Mouse (Mus musculus): ENCODE results near the gene Tead3.
A peak's percentile ranks its signal among the peaks of the same experiment; 100 is the strongest.

The Tead3 gene

DNA sequence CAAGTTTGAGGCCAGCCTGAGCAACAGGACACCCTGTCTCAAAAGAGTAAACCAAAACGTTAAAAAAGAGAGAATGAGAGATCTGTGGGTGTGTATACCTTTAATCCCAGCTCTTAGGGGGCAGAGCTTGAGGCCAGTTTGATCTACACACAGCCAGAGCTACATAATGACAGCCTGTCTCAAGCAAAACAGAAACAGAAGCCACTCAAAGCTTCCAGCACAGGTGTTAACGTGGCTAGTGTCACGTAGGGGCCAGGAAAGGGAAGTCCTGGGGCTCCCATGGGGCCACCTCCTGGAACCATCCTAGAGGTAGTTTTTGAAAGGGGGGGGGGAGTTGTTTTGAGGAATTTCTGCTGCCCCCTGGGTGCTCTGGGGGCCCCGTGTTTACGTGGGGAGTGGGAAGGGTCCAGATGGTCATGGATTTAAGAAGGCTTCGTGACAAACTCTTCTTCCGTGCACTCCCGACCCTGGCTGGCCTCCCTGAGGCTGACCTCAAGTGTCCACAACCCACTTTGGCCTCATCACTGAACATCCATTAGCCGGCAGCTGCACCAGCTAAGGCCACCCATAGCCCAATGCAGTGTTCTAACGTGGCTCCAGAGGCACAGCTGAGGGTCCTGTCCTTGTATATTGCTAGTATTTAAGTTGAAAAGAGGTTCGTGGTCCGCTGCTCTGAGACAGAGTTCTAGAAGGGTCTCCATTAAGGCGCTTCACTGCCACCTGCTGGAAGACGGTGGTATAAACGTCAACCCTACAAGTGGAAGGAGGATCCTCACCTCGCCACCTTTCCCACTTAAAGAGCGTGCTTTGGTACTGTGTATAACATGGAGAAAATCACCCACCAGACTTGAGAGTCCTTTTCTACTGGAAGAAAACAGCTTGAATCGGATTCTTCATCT is 42.1 kb downstream of the Tead3 start:
- DNase-seq (ENCODE audit: low spot score): peak; percentile 84

DNA sequence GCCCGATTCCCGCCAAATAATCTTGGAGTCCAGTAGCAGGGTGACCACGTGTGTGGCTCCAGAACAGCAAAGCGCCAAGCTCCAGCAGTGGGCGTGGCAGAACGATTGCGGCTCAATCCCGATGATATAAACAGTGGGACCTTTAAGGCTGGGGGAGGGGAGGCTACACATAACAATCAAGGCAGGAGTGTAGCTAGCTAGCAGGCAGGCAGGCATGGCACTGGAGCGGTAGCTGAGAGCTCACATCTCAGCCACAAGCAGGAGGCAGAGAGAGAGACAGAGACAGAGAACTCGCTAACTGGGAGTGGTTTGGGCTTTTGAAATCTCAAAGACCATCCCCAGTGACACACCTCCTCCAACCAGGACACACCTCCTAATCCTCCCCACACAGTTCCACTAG is 45.4 kb downstream of the Tead3 start:
- DNase-seq (ENCODE audit: low spot score): no peak

DNA sequence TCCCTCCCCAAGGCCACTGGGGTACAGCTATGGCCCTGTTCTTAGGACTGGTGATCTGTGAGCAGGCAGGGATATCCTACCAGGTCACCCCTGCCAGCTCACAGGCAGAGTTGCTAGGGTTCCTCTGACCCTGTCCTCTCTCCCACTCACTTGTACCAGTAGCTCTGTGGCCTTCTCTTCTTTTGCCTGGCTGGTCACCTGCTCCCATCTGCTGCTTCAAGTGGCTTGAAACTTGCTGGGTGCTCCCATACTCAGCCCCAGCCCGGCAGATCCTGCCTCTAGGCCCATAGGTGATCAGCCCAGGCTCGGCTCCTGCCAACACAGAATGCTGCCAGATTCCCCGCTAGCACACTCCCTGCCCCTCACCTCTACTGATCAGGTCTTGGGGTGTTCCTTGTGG is 49.8 kb downstream of the Tead3 start:
- DNase-seq (ENCODE audit: low spot score): no peak

DNA sequence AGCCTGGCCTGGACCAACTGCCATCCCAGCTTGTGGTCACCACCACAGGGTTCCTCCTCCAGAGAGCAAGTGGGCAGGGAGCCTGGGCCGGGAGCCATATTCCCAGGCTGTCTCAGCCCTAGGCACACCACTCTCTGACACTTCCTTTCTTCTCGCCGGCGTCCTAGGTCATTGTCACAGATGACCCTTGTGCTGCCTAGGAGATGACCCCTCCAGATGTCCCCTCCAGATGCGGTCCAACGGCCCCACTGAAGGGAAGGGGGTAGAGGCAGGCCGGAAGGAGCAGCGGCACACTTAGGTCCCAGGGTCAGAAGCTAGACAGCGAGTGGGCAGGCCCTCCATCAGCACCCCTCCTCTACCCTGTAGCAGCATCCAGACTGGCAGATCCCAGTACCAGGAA is 50.3 kb downstream of the Tead3 start:
- DNase-seq (ENCODE audit: low spot score): no peak

DNA sequence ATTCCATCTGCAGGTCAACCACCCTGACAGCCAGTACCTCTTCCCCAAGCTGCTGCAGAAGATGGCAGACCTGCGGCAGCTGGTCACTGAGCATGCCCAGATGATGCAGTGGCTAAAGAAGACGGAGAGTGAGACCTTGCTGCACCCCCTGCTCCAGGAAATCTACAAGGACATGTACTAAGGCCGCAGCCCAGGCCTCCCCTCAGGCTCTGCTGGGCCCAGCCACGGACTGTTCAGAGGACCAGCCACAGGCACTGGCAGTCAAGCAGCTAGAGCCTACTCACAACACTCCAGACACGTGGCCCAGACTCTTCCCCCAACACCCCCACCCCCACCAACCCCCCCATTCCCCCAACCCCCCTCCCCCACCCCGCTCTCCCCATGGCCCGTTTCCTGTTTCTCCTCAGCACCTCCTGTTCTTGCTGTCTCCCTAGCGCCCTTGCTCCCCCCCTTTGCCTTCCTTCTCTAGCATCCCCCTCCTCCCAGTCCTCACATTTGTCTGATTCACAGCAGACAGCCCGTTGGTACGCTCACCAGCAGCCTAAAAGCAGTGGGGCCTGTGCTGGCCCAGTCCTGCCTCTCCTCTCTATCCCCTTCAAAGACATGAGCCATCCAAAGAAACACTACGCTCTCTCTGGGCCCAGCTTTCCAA is 50.8 kb downstream of the Tead3 start:
- no peak for DNase-seq (ENCODE audit: low spot score)

DNA sequence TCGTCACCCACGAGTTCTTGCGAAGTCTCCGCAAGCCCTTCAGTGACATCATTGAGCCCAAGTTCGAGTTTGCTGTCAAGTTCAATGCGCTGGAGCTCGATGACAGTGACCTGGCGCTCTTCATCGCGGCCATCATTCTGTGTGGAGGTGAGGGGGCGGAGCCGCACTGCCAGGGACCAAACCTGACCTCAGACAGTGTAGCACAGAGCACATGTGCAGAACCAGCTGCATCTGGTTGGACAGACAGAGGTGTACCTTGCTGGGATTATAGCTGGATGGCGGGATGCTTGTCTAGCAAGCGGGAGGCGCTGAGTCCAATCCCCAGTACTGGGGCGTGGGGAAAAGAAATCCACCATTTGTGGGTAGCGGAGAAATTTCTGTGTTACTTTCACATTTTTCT is 51.7 kb downstream of the Tead3 start:
- DNase-seq (ENCODE audit: low spot score): no peak

DNA sequence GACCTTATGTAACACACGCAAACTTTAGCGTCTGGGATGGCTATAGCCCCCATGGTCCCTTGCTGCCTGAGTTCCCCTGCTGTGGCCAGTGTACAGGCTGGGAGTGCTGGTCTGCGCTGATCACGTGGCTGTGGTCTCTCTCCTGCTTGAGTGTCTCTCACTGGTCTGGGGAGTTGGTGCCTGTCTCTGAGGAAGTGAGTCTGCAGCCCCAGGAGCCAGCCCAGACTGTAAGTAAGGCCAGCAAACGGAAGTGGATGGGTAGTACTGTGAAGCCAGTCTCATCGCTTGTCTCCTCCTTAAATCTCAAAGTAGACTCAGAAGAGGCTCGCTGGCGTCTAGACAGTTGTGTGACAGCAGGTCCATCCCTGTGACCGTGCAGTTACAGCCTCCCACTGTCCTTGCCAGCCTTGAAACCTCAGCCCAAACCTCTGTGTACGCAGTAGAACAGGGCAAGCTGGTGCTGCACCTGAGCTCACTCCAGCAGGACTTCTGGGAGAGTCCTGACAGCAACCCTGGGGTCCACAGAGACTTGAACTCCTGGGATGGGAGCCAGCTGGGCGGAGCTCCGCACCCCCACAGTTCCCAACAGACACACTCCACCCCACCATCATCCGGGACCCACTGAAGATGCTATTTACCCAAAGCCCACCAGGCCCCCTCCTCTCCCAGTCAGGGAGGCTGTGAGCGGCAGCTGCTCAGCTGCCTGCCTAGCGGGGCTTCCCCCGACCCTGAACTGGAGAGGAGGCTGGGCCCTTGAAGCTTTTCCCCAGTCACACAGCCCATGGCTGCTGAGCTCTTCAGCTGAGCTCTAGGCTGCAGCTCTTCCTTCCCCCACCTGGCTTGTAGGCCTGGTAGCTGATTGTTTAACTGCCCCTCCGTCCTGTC is 55.9 kb downstream of the Tead3 start:
- no peak for DNase-seq (ENCODE audit: low spot score)

DNA sequence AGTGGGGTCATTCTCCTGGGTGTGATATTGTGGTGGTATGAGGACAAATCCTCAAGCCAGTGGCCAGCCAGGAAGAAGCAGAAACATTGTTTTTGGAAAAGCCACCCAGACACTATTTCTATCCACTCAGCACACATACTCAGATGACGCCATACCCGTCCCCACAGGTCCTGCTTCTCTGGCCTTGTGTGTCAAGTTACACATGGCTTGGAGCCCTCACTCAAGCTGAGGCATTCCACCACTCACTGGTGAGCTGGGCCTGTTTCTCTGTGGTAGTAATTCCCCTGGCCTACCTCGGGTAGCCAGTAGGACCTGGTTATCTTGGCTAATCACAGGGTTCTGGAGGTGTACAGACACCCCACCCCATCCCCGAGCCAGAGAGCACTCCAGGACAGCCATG is 56.9 kb downstream of the Tead3 start:
- no peak for DNase-seq (ENCODE audit: low spot score)

DNA sequence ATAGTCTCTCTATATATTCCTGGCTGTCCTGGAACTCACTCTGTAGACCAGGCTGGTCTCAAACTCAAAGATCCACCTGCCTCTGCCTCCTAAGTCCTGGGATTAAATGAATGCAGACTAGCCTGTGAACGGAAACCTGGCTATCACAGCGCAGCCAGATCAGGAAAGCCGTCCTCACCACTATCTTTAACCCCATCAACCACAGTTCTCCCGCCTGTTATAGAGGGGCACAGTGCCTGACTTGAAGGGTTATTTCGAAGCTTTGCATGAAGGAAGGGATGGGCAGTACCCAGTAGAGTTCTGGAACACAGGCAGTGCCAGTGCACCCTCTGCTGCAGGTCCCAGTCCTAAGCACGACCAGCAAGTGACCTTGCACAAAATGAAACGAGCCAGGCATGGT is 59.3 kb downstream of the Tead3 start:
- DNase-seq (ENCODE audit: low spot score): no peak

DNA sequence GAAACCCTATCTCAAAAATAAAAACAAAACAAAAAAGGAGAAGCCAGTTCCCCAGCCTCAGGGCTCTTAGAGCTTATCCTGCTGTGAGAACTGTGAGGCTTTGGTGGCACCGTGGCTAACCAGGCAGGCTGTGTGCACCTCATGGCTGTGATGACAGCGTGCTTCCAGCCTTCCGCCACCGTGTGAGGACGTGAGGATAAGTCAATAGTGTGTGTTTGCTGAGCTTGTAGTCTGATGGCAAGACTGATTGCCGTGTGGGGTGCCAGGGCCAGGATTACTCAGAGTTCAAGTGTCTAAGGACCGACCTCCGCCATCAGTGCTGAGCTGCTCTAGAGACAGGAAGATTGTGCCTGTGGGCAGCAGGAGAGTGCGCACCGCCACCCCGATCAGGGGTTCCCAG is 59.9 kb downstream of the Tead3 start:
- no peak for DNase-seq (ENCODE audit: low spot score)

DNA sequence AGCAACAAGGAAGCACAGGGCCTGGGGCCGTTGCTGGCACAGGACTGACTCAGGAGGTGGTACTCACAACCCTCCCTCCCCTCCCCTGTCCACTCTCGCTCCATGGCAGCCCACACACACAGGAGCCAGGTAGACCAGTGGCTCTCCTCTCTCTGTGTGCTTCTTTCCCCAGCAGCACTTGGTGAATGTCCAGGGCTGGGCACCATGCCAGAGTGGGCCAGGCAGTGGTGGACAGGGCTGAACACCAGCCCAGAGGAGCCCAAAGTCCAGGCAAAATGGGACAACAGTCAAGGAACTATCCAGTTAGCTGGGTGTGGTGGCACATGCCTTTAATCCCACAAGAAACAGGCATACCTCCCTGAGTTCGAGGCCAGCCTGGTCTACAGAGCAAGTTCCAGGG is 60.4 kb downstream of the Tead3 start:
- no peak for DNase-seq (ENCODE audit: low spot score)

DNA sequence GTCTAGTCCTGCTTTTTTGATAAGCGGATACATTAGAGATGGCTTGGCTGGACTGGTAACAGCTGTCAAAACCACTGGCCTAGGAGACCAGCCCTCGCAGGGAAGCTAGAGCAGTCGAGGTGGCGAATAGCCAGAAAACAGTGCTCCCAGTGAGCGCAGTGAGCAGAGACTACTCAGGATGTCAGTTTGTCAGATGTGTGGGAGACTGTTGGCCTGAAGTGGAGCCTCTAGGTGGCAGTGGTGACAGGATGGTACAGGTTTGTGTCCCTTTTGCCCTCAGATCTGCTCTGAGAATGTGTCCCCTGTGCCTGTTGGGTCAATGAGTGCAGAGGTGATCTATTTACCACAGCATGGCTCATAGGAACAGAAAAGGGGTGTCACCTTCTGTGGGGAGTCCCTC is 62.6 kb downstream of the Tead3 start:
- no peak for DNase-seq (ENCODE audit: low spot score)

DNA sequence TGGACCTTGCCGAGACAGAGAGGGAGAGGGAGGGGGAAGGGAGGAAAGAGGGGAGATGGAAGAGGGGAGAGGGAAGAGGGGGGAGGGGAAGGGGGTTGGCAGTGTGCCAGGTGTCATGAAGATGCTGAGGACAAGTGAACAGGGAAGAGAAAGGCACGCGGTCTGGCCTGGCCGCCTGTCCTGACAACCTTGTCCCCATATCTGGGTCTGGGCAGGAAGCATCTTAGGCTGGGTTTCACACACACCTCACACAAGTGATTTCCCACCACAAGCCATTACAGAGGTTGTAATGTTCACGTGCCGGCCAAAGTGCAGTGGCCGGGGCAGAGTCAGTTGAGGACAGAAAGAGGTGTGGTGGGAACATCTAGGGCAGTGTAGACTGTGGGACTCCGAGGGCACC is 63.0 kb downstream of the Tead3 start:
- DNase-seq (ENCODE audit: low spot score): no peak

DNA sequence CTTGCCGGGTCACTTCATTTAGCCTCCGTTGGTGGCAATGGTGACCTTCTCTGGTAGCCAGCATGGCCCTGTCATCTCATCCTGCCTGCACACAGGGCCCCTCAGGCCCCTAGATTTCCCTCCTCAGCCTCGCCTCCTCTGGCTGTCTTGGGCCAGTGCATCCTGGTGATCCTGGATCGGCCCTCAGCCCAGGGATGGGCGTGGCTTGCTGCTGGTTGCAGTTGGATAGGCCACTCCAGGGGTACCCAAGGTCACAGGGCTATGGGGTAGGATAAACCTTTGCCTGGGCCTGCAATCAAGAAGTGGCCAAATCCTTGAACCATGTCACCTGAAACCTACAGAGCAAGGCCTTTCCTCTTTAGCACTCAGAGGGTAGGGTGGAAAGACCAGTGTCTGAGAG is 63.7 kb downstream of the Tead3 start:
- no peak for DNase-seq (ENCODE audit: low spot score)

DNA sequence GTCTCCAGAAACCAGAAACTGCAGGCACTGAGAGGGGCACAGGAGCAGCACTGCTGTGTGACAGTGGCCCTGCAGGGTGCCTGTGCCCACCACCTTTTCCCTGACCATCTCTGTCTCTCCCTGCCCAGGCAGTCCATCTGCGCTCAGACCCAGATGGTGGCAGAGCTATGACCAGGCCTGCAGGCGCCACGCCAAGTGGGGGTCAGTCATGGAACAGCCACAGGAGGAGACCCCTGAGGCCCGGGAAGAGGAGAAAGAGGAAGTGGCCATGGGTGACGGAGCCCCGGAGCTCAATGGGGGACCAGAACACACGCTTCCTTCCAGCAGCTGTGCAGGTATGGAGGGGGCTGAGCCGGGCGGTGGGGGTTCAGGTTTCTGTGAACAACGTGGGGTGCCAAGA is 64.5 kb downstream of the Tead3 start:
- DNase-seq (ENCODE audit: low spot score): no peak

DNA sequence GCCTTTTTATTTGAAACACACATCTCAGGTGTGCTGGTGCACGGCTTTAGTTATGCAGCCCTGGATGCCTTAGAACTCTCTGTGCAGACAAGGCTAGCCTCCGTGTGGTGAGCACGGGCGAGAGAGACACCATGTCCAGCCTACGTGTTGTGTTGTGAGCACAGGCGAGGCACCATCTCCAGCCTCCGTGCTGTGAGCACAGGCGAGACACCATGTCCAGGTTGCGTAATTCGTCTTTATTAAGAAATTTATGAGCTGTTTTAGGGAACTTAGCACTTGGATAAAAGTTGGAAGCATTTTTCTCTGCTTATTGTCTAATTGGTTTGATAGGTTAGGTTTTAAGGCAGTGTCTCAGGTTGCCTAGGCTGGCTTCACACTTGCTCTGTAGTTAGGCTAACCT is 67.4 kb downstream of the Tead3 start:
- no peak for DNase-seq (ENCODE audit: low spot score)

DNA sequence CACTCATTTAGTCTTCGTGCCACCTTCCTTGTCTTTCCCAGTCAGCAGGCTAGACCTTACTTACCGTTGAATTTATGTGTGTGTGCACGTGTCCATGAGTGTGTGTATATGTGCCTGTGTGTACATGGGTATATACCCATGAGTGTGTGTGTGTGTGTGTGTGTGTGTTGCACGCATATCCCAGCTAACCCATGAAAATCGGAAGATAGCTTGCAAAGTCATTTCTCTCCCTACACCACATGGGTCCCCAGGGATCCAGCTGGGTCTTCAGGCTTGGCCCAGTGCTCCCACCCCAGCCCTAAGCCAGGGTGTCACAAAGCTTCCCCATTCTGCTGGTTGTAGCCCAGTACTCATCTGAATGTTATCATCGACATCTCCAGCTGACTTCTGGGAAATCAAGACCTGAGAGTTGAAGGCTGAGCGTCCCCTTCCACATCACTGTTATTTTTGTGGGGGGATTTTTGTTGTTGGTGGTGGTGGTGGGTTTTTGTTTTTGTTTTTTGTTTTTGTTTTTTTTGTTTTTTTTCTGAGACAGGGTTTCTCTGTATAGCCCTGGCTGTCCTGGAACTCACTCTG is 68.7 kb downstream of the Tead3 start:
- DNase-seq (ENCODE audit: low spot score): no peak
